In the genomic region with DNA sequence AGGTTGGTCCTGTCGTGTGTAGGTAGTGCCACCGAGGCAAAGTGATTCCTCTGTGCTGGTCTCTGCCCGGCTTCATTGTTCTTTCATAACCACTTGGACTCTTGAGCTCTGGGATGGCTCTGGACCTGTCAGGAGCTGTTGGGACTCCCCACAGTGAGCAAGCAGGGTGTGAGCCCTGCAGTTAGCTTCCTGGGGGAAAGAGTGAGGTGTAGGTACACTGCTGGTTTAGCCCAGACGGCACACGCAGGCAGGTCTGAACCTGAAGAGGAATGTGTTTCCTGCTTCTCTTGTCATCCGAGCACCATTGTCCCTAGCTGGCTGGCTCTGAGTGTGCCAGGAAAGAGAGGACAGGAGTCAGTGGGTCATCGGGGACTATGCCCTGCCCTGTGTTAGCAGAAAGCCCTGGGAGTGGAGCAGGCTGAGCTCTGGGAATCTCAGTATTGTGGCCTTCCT, we compare ENCODE assay signal across 8 mouse cellular contexts.
A peak's percentile ranks its signal among the peaks of the same experiment; 100 is the strongest.
DNase-seq lines count a peak whose midpoint lies in the region; ATAC-seq and TF ChIP-seq lines count a peak whose summit lies in the region.

No protein-coding gene starts in this region.

- no peak overlapping the region for H3K4me3 ChIP-seq in limb, embryonic 14.5 days (replicated peaks; ENCODE audit: low read length)
- H3K4me3 ChIP-seq in stomach, embryonic 15.5 days (replicated peaks) = no peak overlapping the region

- no peak overlapping the region for H3K4me2 ChIP-seq in limb, embryonic 14.5 days (replicated peaks; ENCODE audit: low read depth, low read length, severe bottlenecking)
- H3K4me2 ChIP-seq in stomach, embryonic 15.5 days = no peak overlapping the region

- DNase-seq in kidney, adult 18-20 months = peak; percentile 64
- DNase-seq in kidney, postnatal 10 days = no peak
- peak; percentile 84 for DNase-seq in gonadal fat pad, adult 2 months (ENCODE audit: low read depth)
- DNase-seq in limb, embryonic 14.5 days (ENCODE audit: low spot score) = no peak
- DNase-seq in adrenal gland, postnatal 36 days = no peak
- DNase-seq in right cerebral cortex, adult 18-20 months = no peak
- no peak for DNase-seq in c-Kit-positive CD71-positive TER-119-positive erythroid progenitor cells, embryonic 14.5 days (ENCODE audit: low spot score)

- 0 out of 2 replicates have a peak overlapping the region, but pooled peaks have one; percentile 43 for H3K27ac ChIP-seq in limb, embryonic 14.5 days (replicated peaks; ENCODE audit: low read depth, low read length)
- H3K27ac ChIP-seq in stomach, embryonic 15.5 days = peak overlapping the region; percentile 76

- H3K9me3 ChIP-seq in limb, embryonic 14.5 days (ENCODE audit: control insufficient read depth, low read length) = no peaks in the 10 kb centered on the region
- H3K9me3 ChIP-seq in stomach, embryonic 15.5 days = no peaks in the 10 kb centered on the region

- peaks cover 17% of the 10 kb centered on the region for H3K4me1 ChIP-seq in limb, embryonic 14.5 days (ENCODE audit: control insufficient read depth, insufficient read depth, low read length)
- H3K4me1 ChIP-seq in stomach, embryonic 15.5 days = peaks cover 34% of the 10 kb centered on the region

- WGBS in limb, embryonic 14.5 days = 45% methylated on average over 7 of the region's 7 CpGs
- WGBS in stomach, embryonic 15.5 days = 47% methylated on average over 7 of the region's 7 CpGs

- H3K27me3 ChIP-seq in limb, embryonic 14.5 days (ENCODE audit: control insufficient read depth, insufficient read depth, low read length) = no peaks in the 10 kb centered on the region
- no peaks in the 10 kb centered on the region for H3K27me3 ChIP-seq in stomach, embryonic 15.5 days (replicated peaks)

- H3K9ac ChIP-seq in limb, embryonic 14.5 days (ENCODE audit: low read depth, low read length, severe bottlenecking) = no peak overlapping the region
- H3K9ac ChIP-seq in stomach, embryonic 15.5 days = no peak overlapping the region

- TF ChIP-seq POLR2A in limb, embryonic 14.5 days (IDR thresholded peaks at IDR 0.05; ENCODE audit: borderline replicate concordance, extremely low read depth, insufficient read depth, insufficient read length) = no peak

- no peak for ATAC-seq in limb, embryonic 14.5 days (ENCODE audit: low FRiP score, low read depth)
- ATAC-seq in stomach, embryonic 15.5 days (ENCODE audit: insufficient read depth, low FRiP score, low read depth) = peak; percentile 65; the same call in 1 of the 2 replicates

- H3K36me3 ChIP-seq in limb, embryonic 14.5 days (ENCODE audit: control insufficient read depth, insufficient read depth, low read length) = no peaks in the 10 kb centered on the region
- H3K36me3 ChIP-seq in stomach, embryonic 15.5 days = no peaks in the 10 kb centered on the region

Comparison
In these comparisons a context has a peak if more than half of its experiments do, and no peak if none do; other contexts are left out.
1. DNase-seq: peak in kidney, adult 18-20 months (single experiment) and gonadal fat pad, adult 2 months (single experiment); none in kidney, postnatal 10 days (single experiment), limb, embryonic 14.5 days (single experiment), adrenal gland, postnatal 36 days (0 of 2), right cerebral cortex, adult 18-20 months (single experiment) and c-Kit-positive CD71-positive TER-119-positive erythroid progenitor cells, embryonic 14.5 days (single experiment).